Mouse (Mus musculus): Measurements from ENCODE around the gene Tmem63b.

GRCm38 (mm10) chr17:45628160-45628559 is 58.5 kb downstream of the Tmem63b start:
- TF ChIP-seq EP300 (optimal IDR thresholded peaks at IDR 0.05), result no peak
- no peak for TF ChIP-seq CTCF (IDR thresholded peaks at IDR 0.05; ENCODE audit: low read depth)

All from stomach, postnatal 0 days (tissue).